ENCODE assay signal across 12 mouse cellular contexts in genomic region chr2:103480240-103480639, GRCm38 (mm10). TPM values are rescaled to one million over a fixed set of nuclear protein-coding genes. Genes with fewer than 3 reads are reported as not detected.
A peak's percentile ranks its signal among the peaks of the same experiment; 100 is the strongest.
DNase-seq lines count a peak whose midpoint lies in the region; TF ChIP-seq lines count a peak whose summit lies in the region.
"Had no signal": no experiment of that assay in that cellular context is flagged by ENCODE, and none has a peak within 500 bp of the region (broad histone marks: within the 10 kb centered on the region; RNA-seq: fewer than 3 reads in every experiment).

No protein-coding gene starts in this region.

- H3K9ac ChIP-seq in liver, adult 2 months (ENCODE audit: low read depth, low read length), result peak overlapping the region; percentile 72
- H3K9ac ChIP-seq: embryonic facial prominence, embryonic 13.5 days had no signal

- no peaks in the 10 kb centered on the region for H3K27me3 ChIP-seq in liver, adult 2 months (ENCODE audit: control insufficient read depth, insufficient read depth, low read length)
- H3K27me3 ChIP-seq: embryonic facial prominence, embryonic 13.5 days had no signal

- H3K4me1 ChIP-seq in bone marrow, adult 2 months (ENCODE audit: control insufficient read depth, insufficient read depth, low read length), result peaks cover 2% of the 10 kb centered on the region
- H3K4me1 ChIP-seq in liver, adult 2 months (ENCODE audit: control insufficient read depth, insufficient read depth, low read length), result peaks cover 19% of the 10 kb centered on the region

- no peak for TF ChIP-seq POLR2A in bone marrow, adult 2 months (IDR thresholded peaks at IDR 0.05; ENCODE audit: borderline replicate concordance, control insufficient read depth, low read depth, low read length)
- TF ChIP-seq POLR2A in liver, adult 2 months (IDR thresholded peaks at IDR 0.05; ENCODE audit: extremely low read depth, insufficient read depth, low read length), result peak; percentile 26; the same call in 1 of the 2 replicates

- H3K79me2 ChIP-seq in liver, adult 2 months (ENCODE audit: control insufficient read depth, insufficient read depth, low read length), result peaks cover 35% of the 10 kb centered on the region; the same call in 1 of the 2 replicates

- 43% methylated on average over 8 of the region's 8 CpGs for WGBS in bone marrow, adult 2 months
- 21% methylated on average over 8 of the region's 8 CpGs for WGBS in liver, adult 2 months

- peak overlapping the region; percentile 74 for H3K27ac ChIP-seq in bone marrow, adult 2 months (ENCODE audit: control insufficient read depth, insufficient read depth, low read depth, low read length, poor library complexity)
- H3K27ac ChIP-seq in liver, adult 2 months (replicated peaks; ENCODE audit: insufficient read depth, low read depth, low read length), result peak overlapping the region; percentile 76
- H3K27ac ChIP-seq: embryonic facial prominence, embryonic 13.5 days had no signal

- intact Hi-C loops in gastrocnemius, postnatal 14 days (cut with DNase I; ENCODE audit: low total_unique reads), result no loop called here

- H3K4me3 ChIP-seq in bone marrow, adult 2 months (replicated peaks; ENCODE audit: control insufficient read depth, low read depth, low read length), result no peak overlapping the region
- peak overlapping the region; percentile 94 for H3K4me3 ChIP-seq in liver, adult 2 months (ENCODE audit: insufficient read depth, low read depth, low read length)
- H3K4me3 ChIP-seq: embryonic facial prominence, embryonic 13.5 days; myocyte had no signal

- peak; percentile 23 for DNase-seq in gastrocnemius, adult 18-20 months (ENCODE audit: low spot score)
- no peak for DNase-seq in gastrocnemius, postnatal 14 days
- peak; percentile 57 for DNase-seq in 416B (ENCODE audit: low read depth)
- peak; percentile 84 for DNase-seq in liver, adult 2 months (ENCODE audit: extremely low read depth, low read depth, low spot score)
- no peak for DNase-seq in ovary, postnatal 36 days (ENCODE audit: low spot score)
- DNase-seq in cerebellum, postnatal 36 days, result no peak
- no peak for DNase-seq in cerebellum, adult 9-11 months
- DNase-seq: gastrocnemius, postnatal 25 days; right cerebral cortex, postnatal 14 days had no signal

- peaks cover 50% of the 10 kb centered on the region for H3K36me3 ChIP-seq in liver, adult 2 months (ENCODE audit: control insufficient read depth, insufficient read depth, low read length)

- no peak for TF ChIP-seq CTCF in bone marrow, adult 2 months (IDR thresholded peaks at IDR 0.05; ENCODE audit: control insufficient read depth, insufficient read depth, low read length)
- no peak for TF ChIP-seq CTCF in liver, adult 2 months (IDR thresholded peaks at IDR 0.05; ENCODE audit: low read depth, low read length)

RNA-seq across cellular contexts. Expression of gene Cat, which starts 4.7 kb away (rescaled TPM):
- total RNA-seq in gastrocnemius, adult 18-20 months (2021), result 100 to 1,000 TPM; 114 to 125 TPM
- 10 to 100 TPM; 75.6 to 78.0 TPM for total RNA-seq in gastrocnemius, postnatal 14 days (2021)
- polyA plus RNA-seq in bone marrow, adult 2 months (2011; ENCODE audit: insufficient read depth, insufficient read length, low replicate concordance, missing spikeins), result 59.9 and 62.6 TPM in 2 replicates
- total RNA-seq in liver, adult 2 months (2014; rRNA removed), result 1,807 and 1,852 TPM in 2 replicates
- polyA plus RNA-seq in liver, adult 2 months (2012; rRNA removed), result 1,476 and 1,516 TPM in 2 replicates

Comparison
In these comparisons a context has a peak if more than half of its experiments do, and no peak if none do; other contexts are left out.
1. DNase-seq: peak in gastrocnemius, adult 18-20 months (single experiment), 416B (single experiment) and liver, adult 2 months (single experiment); none in gastrocnemius, postnatal 14 days (single experiment), ovary, postnatal 36 days (single experiment), cerebellum, postnatal 36 days (0 of 2) and cerebellum, adult 9-11 months (single experiment).
2. RNA of gene Cat, which starts 4.7 kb away (total RNA-seq): 1,807 to 1,852 TPM in liver, adult 2 months; 114 to 125 TPM in gastrocnemius, adult 18-20 months and 75.6 to 78.0 TPM in gastrocnemius, postnatal 14 days; every median in the first group is over 10 times any median in the second.